Mouse (Mus musculus) limb, embryonic 14.5 days (tissue): ENCODE measurements around the gene Galc. TPM values are rescaled to one million over a fixed set of nuclear protein-coding genes. Genes with fewer than 3 reads are reported as not detected.

ENCODE experiments used
- ATAC-seq: fragments of 200-750 bp; cut with Nextera tagmentation; 2 replicates; pipeline ENCODE4 v1.8.0; 2017; ENCODE audit warnings: low read depth, moderate number of reproducible peaks, moderate TSS enrichment; ENCODE audit not compliant: low FRiP score
- DNase-seq: peaks from one replicate; pipeline ENCODE4 v3.0.0-alpha.2; 2015; ENCODE audit warnings: low spot score
- H3K27ac ChIP-seq: fragments of 300-500 bp; sonication (generic); replicated peaks from 2 replicates; pipeline ENCODE4 v1.5.1; 2014; ENCODE audit warnings: low read depth, mild to moderate bottlenecking, low read length, moderate library complexity, mixed read lengths
- H3K27me3 ChIP-seq: fragments of 300-500 bp; sonication (generic); 2 replicates; pipeline ENCODE4 v1.6.1; 2014; ENCODE audit warnings: low read length, mixed read lengths; ENCODE audit not compliant: control insufficient read depth, insufficient read depth
- H3K36me3 ChIP-seq: fragments of 300-500 bp; sonication (generic); 2 replicates; pipeline ENCODE4 v1.6.1; 2014; ENCODE audit warnings: mild to moderate bottlenecking, low read length, moderate library complexity, mixed read lengths; ENCODE audit not compliant: control insufficient read depth, insufficient read depth
- H3K4me1 ChIP-seq: fragments of 300-500 bp; sonication (generic); 2 replicates; pipeline ENCODE4 v1.6.1; 2014; ENCODE audit warnings: antibody characterized with exemption, low read length, mixed read lengths; ENCODE audit not compliant: control insufficient read depth, insufficient read depth
- H3K4me2 ChIP-seq: fragments of 300-500 bp; sonication (generic); replicated peaks from 2 replicates; pipeline ENCODE4 v1.6.1; 2014; ENCODE audit warnings: low read depth, mild to moderate bottlenecking, low read length, moderate library complexity; ENCODE audit not compliant: severe bottlenecking
- H3K4me3 ChIP-seq: fragments of 300-500 bp; sonication (generic); replicated peaks from 2 replicates; pipeline ENCODE4 v1.5.1; 2014; ENCODE audit warnings: low read length
- H3K9ac ChIP-seq: fragments of 300-500 bp; sonication (generic); 2 replicates; pipeline ENCODE4 v1.6.1; 2014; ENCODE audit warnings: mild to moderate bottlenecking, low read depth, low read length, moderate library complexity; ENCODE audit not compliant: severe bottlenecking
- H3K9me3 ChIP-seq: fragments of 300-500 bp; sonication (generic); 2 replicates; pipeline ENCODE4 v1.6.1; 2016; ENCODE audit warnings: low read length; ENCODE audit not compliant: control insufficient read depth
- POLR2A ChIP-seq: fragments of 200-500 bp; IDR thresholded peaks from 2 replicates; pipeline ENCODE4 v1.8.0; 2012; ENCODE audit warnings: inconsistent platforms, mild to moderate bottlenecking, moderate library complexity, borderline replicate concordance; ENCODE audit not compliant: insufficient read depth, insufficient read length; ENCODE audit errors: extremely low read depth
- WGBS: fragments of 180-500 bp; shearing (Covaris S2); extraction: QIAGEN DNeasy Blood & Tissue Kit; methylation state at CpG from one replicate; pipeline ENCODE4 v1.1.7; 2014; 5-methylcytosine and 5-hydroxymethylcytosine counted together
- polyA plus RNA-seq, 2 experiments: library from polyadenylated mRNA; depleted of rRNA in 1 of 2; stranded (reverse) in 1 of 2; unstranded in 1 of 2; fragments of >200 nt; fragmentation: Nextera tagmentation in 1 of 2; extraction: Ambion mirVana in 1 of 2; gene quantifications; 2 replicates each; pipeline versions ENCODE4 v1.2.1 to v1.2.3; 2012 to 2014

Gene Galc
- polyA plus RNA-seq, 2 experiments, result 7.2 to 14.4 TPM

DNA sequence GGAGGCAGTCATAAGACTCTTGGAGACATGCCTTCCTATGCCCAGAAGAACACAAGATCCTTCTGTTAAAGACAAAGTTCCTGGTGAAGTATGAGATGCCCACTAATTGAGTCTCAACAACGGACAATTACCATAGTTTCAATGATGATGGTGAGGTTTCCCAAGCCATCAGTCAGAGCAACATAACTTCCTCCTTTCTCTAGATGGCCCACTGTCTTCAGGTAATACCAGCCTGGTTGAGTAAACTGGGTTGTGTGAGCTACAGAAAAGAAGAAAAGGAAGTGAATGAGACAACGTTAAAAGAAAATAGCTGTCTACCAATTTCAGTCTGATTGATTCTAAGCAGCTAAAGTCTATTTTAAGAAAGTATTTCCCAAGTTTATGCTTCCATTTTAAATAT, 32.2 kb downstream of the Galc start:
- no peak overlapping the region for H3K4me2 ChIP-seq
- no peak overlapping the region for H3K9ac ChIP-seq
- DNase-seq (no peak), ATAC-seq (no peak)
- H3K9me3 ChIP-seq, result no peaks in the 10 kb centered on the region
- no peak overlapping the region for H3K27ac ChIP-seq
- no peak overlapping the region for H3K4me3 ChIP-seq
- H3K27me3 ChIP-seq, result no peaks in the 10 kb centered on the region
- 95% methylated on average over 2 of the region's 2 CpGs for WGBS
- no peak for TF ChIP-seq POLR2A
- H3K4me1 ChIP-seq, result no peaks in the 10 kb centered on the region
- peaks cover 6% of the 10 kb centered on the region; the same call in 1 of the 2 replicates for H3K36me3 ChIP-seq

DNA sequence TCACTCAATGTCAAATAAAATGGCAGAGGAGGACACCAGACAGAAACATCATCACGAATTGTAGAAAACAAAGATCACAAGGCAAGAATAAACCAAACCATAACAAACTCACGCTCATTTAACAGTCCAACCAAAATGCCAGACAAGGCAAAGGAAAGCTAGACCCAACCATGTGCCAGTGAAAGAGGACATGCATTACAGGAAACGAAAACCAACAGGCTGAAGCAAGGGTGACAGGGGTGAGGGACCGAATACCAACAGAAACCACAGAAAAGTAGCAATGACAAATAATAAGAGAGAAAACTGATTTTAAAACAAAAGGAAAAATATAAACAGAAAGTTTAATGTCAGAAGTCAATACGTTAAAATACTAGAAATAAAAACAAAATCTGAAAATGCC, 36.0 kb downstream of the Galc start:
- Histone ChIP-seq H3K27ac (no peak overlapping the region), H3K4me2 (no peak overlapping the region), H3K4me3 (no peak overlapping the region), H3K9ac (no peak overlapping the region), H3K27me3 (no peaks in the 10 kb centered on the region), H3K9me3 (no peaks in the 10 kb centered on the region), H3K4me1 (no peaks in the 10 kb centered on the region), H3K36me3 (peaks cover 8% of the 10 kb centered on the region; the same call in 1 of the 2 replicates)
- ATAC-seq (no peak), DNase-seq (no peak)
- no peak for TF ChIP-seq POLR2A
- 78% methylated on average over 5 of the region's 5 CpGs for WGBS

DNA sequence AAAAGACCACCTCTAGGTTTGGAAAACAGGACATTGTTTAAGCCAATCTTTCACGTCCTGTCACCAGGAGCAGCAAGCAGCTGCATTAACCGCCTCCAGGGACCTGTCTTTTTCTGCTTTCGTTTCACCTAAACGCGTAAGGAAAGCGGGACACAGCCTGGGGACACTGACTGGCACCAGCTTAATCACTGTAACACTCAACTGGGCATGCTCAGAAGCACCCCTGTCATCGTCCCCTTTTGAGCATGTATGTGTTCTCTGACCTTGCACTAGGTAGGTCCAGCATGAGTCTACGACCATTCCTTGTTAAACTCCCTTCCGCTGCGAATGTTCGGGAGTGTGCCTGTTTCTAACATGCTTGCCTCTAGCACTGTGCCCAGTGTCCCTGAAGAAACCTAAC, 42.8 kb downstream of the Galc start:
- H3K9me3 ChIP-seq, result no peaks in the 10 kb centered on the region
- DNase-seq, result no peak
- no peak for ATAC-seq
- no peaks in the 10 kb centered on the region for H3K27me3 ChIP-seq
- H3K4me1 ChIP-seq, result no peaks in the 10 kb centered on the region
- no peak for TF ChIP-seq POLR2A
- H3K9ac ChIP-seq, result no peak overlapping the region
- WGBS, result 52% methylated on average over 11 of the region's 11 CpGs
- H3K4me2 ChIP-seq, result no peak overlapping the region
- no peak overlapping the region for H3K27ac ChIP-seq
- H3K36me3 ChIP-seq, result no peaks in the 10 kb centered on the region
- no peak overlapping the region for H3K4me3 ChIP-seq

DNA sequence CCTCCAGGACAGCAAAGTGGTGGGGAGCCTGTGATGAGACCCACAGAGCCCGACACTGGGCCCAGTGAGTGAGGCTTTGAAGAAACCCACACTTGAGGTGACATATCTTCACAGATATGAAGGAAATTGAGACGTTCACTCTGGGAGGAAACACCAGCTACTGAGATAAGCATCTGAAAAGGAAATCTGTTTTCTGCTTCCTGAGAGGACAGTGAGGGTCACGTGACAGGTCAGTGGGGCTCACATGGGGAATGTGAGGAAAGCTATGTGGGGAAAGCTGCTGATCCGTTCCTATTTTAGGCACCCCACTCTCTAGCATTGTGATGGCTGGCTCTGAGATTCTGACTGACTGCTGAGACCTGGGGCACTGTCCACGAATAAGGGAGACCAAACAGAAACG, 43.7 kb downstream of the Galc start:
- no peaks in the 10 kb centered on the region for H3K9me3 ChIP-seq
- H3K27ac ChIP-seq, result no peak overlapping the region
- H3K4me2 ChIP-seq, result no peak overlapping the region
- 61% methylated on average over 6 of the region's 6 CpGs for whole genome bisulfite sequencing
- no peak overlapping the region for H3K4me3 ChIP-seq
- no peaks in the 10 kb centered on the region for H3K27me3 ChIP-seq
- DNase-seq, result no peak
- no peak for ATAC-seq
- no peak for TF ChIP-seq POLR2A
- H3K36me3 ChIP-seq, result no peaks in the 10 kb centered on the region
- H3K9ac ChIP-seq, result no peak overlapping the region
- H3K4me1 ChIP-seq, result no peaks in the 10 kb centered on the region

DNA sequence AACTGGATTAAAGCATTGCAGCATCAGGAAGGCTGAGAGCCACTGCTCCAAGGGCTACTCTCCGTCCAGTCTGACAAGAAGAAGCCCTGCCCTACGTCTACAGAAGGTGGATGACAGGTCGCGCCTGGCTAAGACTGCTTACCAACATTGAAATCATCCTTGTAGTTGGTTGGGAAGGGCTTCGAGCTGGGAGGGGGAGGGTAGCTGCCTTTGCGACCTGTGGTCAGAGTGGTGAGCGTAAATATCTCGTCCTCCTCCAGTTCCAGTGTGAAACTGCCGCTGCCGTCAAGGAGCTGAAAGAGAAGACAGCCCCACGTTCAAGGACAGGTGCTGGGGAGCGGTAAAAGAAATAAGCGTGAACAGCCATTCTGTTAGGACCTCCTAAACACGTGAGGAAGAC, 45.1 kb downstream of the Galc start:
- Histone ChIP-seq H3K9me3 (no peaks in the 10 kb centered on the region), H3K27me3 (no peaks in the 10 kb centered on the region), H3K4me3 (no peak overlapping the region), H3K4me1 (no peaks in the 10 kb centered on the region), H3K4me2 (no peak overlapping the region), H3K36me3 (peaks cover 7% of the 10 kb centered on the region; the same call in 1 of the 2 replicates), H3K9ac (no peak overlapping the region), H3K27ac (no peak overlapping the region)
- TF ChIP-seq POLR2A, result no peak
- no peak for DNase-seq
- no peak for ATAC-seq
- 77% methylated on average over 14 of the region's 14 CpGs for WGBS

DNA sequence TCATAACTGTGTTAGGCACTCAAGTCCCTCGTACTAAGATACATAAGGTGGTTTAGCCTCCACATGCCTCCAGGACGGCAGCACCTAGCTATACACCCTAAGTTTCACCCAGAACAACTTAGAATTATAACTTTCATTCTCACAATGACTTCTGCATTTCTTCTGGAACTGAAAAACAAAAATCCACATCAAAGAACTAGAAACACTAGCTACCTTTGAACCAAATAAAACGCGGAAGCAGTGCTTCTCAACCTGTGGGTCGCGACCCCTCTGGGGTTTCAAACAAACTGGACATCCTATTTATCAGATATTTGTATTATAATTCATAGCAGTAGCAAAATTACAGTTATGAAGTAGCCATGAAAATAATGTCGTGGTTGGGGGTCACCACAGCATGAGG, 45.5 kb downstream of the Galc start:
- Histone ChIP-seq H3K9ac (no peak overlapping the region), H3K9me3 (no peaks in the 10 kb centered on the region), H3K4me2 (no peak overlapping the region), H3K27ac (no peak overlapping the region), H3K4me3 (no peak overlapping the region), H3K27me3 (no peaks in the 10 kb centered on the region), H3K4me1 (no peaks in the 10 kb centered on the region), H3K36me3 (peaks cover 7% of the 10 kb centered on the region; the same call in 1 of the 2 replicates)
- no peak for DNase-seq
- TF ChIP-seq POLR2A, result no peak
- no peak for ATAC-seq
- 90% methylated on average over 7 of the region's 7 CpGs for WGBS
